Mouse (Mus musculus) spleen, adult 2 months (tissue): Measurements from ENCODE around the gene Selenof. TPM values are rescaled to one million over a fixed set of nuclear protein-coding genes. Genes with fewer than 3 reads are reported as not detected.

Experiments
- DNase-seq, 2 experiments: peaks; one replicate each; pipeline versions ENCODE4 v3.0.0 to v3.0.0-alpha.2; 2012 to 2021; ENCODE audit warnings: low spot score in 2 of 2, low read depth in 1 of 2
- H3K27ac ChIP-seq: fragments of 200-500 bp; 2 replicates; pipeline ENCODE4 v1.5.1; 2012; ENCODE audit warnings: low read length, inconsistent platforms; ENCODE audit not compliant: insufficient read depth
- H3K27me3 ChIP-seq: fragments of 200-500 bp; 2 replicates; pipeline ENCODE4 v1.6.1; 2012; ENCODE audit warnings: mild to moderate bottlenecking, moderate library complexity, low read length, inconsistent platforms; ENCODE audit not compliant: control insufficient read depth, insufficient read depth
- H3K36me3 ChIP-seq: fragments of 200-500 bp; 2 replicates; pipeline ENCODE4 v1.6.1; 2012; ENCODE audit warnings: mild to moderate bottlenecking, low read length, inconsistent platforms; ENCODE audit not compliant: control insufficient read depth, insufficient read depth
- H3K4me1 ChIP-seq: fragments of 200-500 bp; 2 replicates; pipeline ENCODE4 v1.6.1; 2011; ENCODE audit warnings: inconsistent platforms; ENCODE audit not compliant: control insufficient read depth, insufficient read depth, insufficient read length
- H3K4me3 ChIP-seq: fragments of 200-500 bp; 2 replicates; pipeline ENCODE4 v1.5.1; 2011; ENCODE audit warnings: mild to moderate bottlenecking, inconsistent platforms; ENCODE audit not compliant: insufficient read depth, insufficient read length; ENCODE audit errors: extremely low read depth
- CTCF ChIP-seq: fragments of 200-500 bp; IDR thresholded peaks from 2 replicates; pipeline ENCODE4 v1.5.1; 2011; ENCODE audit warnings: mild to moderate bottlenecking, inconsistent platforms; ENCODE audit not compliant: insufficient read depth, insufficient read length, insufficient replicate concordance; ENCODE audit errors: extremely low read depth
- POLR2A ChIP-seq: fragments of 200-500 bp; IDR thresholded peaks from 2 replicates; pipeline ENCODE4 v1.6.1; 2011; ENCODE audit warnings: low read depth, low read length, inconsistent platforms
- WGBS: fragments of 180-500 bp; shearing (Covaris S2); methylation state at CpG from one replicate; pipeline ENCODE4 v1.1.7; 2018; 5-methylcytosine and 5-hydroxymethylcytosine counted together
- polyA plus RNA-seq: library from polyadenylated mRNA; depleted of rRNA; stranded (reverse); fragments of >200 nt; gene quantifications from 2 replicates; pipeline ENCODE4 v1.2.3, GENCODE M21; 2012

Gene Selenof
- polyA plus RNA-seq, 1 experiment: 115 TPM

GRCm38 (mm10) chr3:144561511-144562250 is 8.4 kb upstream of the Selenof start:
- no peaks in the 10 kb centered on the region for H3K27me3 ChIP-seq
- no peaks in the 10 kb centered on the region; the same call in 1 of the 2 replicates for H3K4me1 ChIP-seq
- no peak overlapping the region for H3K27ac ChIP-seq
- WGBS: 38% methylated on average over 22 of the region's 22 CpGs
- H3K36me3 ChIP-seq: no peaks in the 10 kb centered on the region
- TF ChIP-seq CTCF (no peak), POLR2A (no peak)
- H3K4me3 ChIP-seq: peak overlapping the region; percentile 32; the same call in 1 of the 2 replicates
- DNase-seq: peak in 1 of 2 experiments; percentile 16

DNA sequence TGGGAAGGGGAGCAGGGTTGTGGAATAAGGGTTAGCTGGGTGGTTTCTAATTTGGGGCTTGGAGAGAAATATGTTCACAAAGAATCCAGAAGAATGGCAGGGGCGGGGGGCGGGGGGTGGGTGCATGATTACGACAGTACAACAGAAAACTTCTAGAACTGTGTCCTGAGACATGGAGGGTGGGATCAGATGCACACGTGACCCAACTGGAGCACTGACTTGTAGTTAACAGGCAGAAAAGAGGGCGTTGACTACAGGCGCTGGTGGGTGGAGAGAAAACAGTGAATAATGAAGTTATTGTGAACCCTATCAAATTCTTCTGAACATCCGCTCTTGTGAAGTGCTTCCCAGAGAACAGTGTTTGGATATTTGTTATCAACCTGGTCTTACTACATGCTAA is 6.2 kb upstream of the Selenof start:
- TF ChIP-seq POLR2A: no peak
- TF ChIP-seq CTCF: no peak
- Histone ChIP-seq H3K36me3 (no peaks in the 10 kb centered on the region), H3K27ac (no peak overlapping the region), H3K27me3 (no peaks in the 10 kb centered on the region), H3K4me3 (no peak overlapping the region), H3K4me1 (no peaks in the 10 kb centered on the region)
- no peak for DNase-seq
- 94% methylated on average over 7 of the region's 7 CpGs for WGBS

GRCm38 (mm10) chr3:144565212-144565611 is 4.9 kb upstream of the Selenof start:
- Histone ChIP-seq H3K4me1 (no peaks in the 10 kb centered on the region), H3K36me3 (no peaks in the 10 kb centered on the region), H3K27me3 (no peaks in the 10 kb centered on the region), H3K27ac (no peak overlapping the region), H3K4me3 (no peak overlapping the region)
- DNase-seq: no peak
- WGBS: 93% methylated on average over 7 of the region's 7 CpGs
- TF ChIP-seq POLR2A (no peak), CTCF (no peak)

- no peaks in the 10 kb centered on the region for H3K27me3 ChIP-seq
- 0 out of 2 replicates have a peak, but pooled peaks cover under 1% of the 10 kb centered on the region for H3K36me3 ChIP-seq
- no peak for TF ChIP-seq POLR2A
- no peak for TF ChIP-seq CTCF
- H3K4me1 ChIP-seq: peaks cover 9% of the 10 kb centered on the region
- no peak overlapping the region for H3K27ac ChIP-seq
- H3K4me3 ChIP-seq: peak overlapping the region; percentile 77
- peak in 1 of 2 experiments; percentile 4 for DNase-seq
- WGBS: 2% methylated on average over 21 of the region's 21 CpGs
Measured at GRCm38 (mm10) chr3:144568861-144569361, 1.2 kb upstream of the Selenof start.

GRCm38 (mm10) chr3:144569401-144569971 is 618 bp upstream of the Selenof start:
- Histone ChIP-seq H3K36me3 (0 out of 2 replicates have a peak, but pooled peaks cover 2% of the 10 kb centered on the region), H3K4me1 (peaks cover 9% of the 10 kb centered on the region), H3K27me3 (no peaks in the 10 kb centered on the region), H3K4me3 (peak overlapping the region; percentile 77), H3K27ac (peak overlapping the region; percentile 66)
- WGBS: under 1% methylated on average over 47 of the region's 47 CpGs
- TF ChIP-seq POLR2A (no peak), CTCF (no peak)
- peak in 1 of 2 experiments; percentile 34 for DNase-seq

GRCm38 (mm10) chr3:144570816-144571487 is 848 bp downstream of the Selenof start:
- Histone ChIP-seq H3K4me3 (peak overlapping the region; percentile 92), H3K36me3 (0 out of 2 replicates have a peak, but pooled peaks cover 2% of the 10 kb centered on the region), H3K4me1 (peaks cover 9% of the 10 kb centered on the region), H3K27ac (peak overlapping the region; percentile 94), H3K27me3 (no peaks in the 10 kb centered on the region)
- TF ChIP-seq CTCF (no peak), POLR2A (no peak)
- DNase-seq: no peak
- WGBS: under 1% methylated on average over 25 of the region's 25 CpGs
